ENCODE assay signal across 9 mouse cellular contexts in genomic region chr11:78495904-78496303, GRCm38 (mm10). TPM values are rescaled to one million over a fixed set of nuclear protein-coding genes. Genes with fewer than 3 reads are reported as not detected.
DNase-seq lines count a peak whose midpoint lies in the region; ATAC-seq and TF ChIP-seq lines count a peak whose summit lies in the region.
"Had no signal": no experiment of that assay in that cellular context is flagged by ENCODE, and none has a peak within 500 bp of the region (broad histone marks: within the 10 kb centered on the region; RNA-seq: fewer than 3 reads in every experiment).

No protein-coding gene starts in this region.

- no peak overlapping the region for H3K27ac ChIP-seq in MEL (ENCODE audit: control insufficient read depth, low read depth, low read length)
- no peak overlapping the region for H3K27ac ChIP-seq in forebrain, embryonic 11.5 days (ENCODE audit: low read depth, low read length)

- no peak for TF ChIP-seq POLR2A in MEL (IDR thresholded peaks at IDR 0.05; ENCODE audit: control insufficient read depth in 1 of 2, insufficient read depth in 1 of 2, low read depth in 1 of 2, low read length in 2 of 2, poor library complexity in 1 of 2)

- no peak for ATAC-seq in forebrain, embryonic 11.5 days (replicated peaks; ENCODE audit: low FRiP score)
- 0 out of 2 replicates have a peak, but pooled peaks have one; percentile 33 for ATAC-seq in megakaryocyte progenitor cell, adult 5-6 weeks (replicated peaks; ENCODE audit: poor library complexity)

- WGBS in forebrain, embryonic 11.5 days = 4% methylated on average over 6 of the region's 6 CpGs

- peak; percentile 75 for DNase-seq in heart, postnatal 4 days
- DNase-seq in heart, adult 11 months = no peak
- DNase-seq in MEL (ENCODE audit: low read depth, low spot score) (peak; percentile 86), MN1 (ENCODE audit: low spot score) (no peak)
- peak; percentile 69 for DNase-seq in forebrain, embryonic 11.5 days (ENCODE audit: low spot score)
- no peak for DNase-seq in right cerebral cortex, adult 18-20 months
- no peak for DNase-seq in urinary bladder, adult 2 months (ENCODE audit: low spot score)

- H3K4me2 ChIP-seq in forebrain, embryonic 11.5 days (ENCODE audit: low read depth, low read length, severe bottlenecking) = no peak overlapping the region; the same call in 1 of the 2 replicates

- peaks cover 0 to 4% of the 10 kb centered on the region in 2 experiments; a peak in 1 of 4 replicates for H3K36me3 ChIP-seq in MEL (ENCODE audit: control insufficient read depth in 1 of 2, insufficient read depth in 2 of 2, low read length in 2 of 2)
- H3K36me3 ChIP-seq in forebrain, embryonic 11.5 days (ENCODE audit: control insufficient read depth, insufficient read depth, low read length) = no peaks in the 10 kb centered on the region

- H3K4me1 ChIP-seq in MEL (ENCODE audit: control insufficient read depth in 1 of 2, insufficient read depth in 2 of 2, low read length in 2 of 2) = peaks cover 0 to 9% of the 10 kb centered on the region in 2 experiments; a peak in 2 of 4 replicates
- H3K4me1 ChIP-seq in forebrain, embryonic 11.5 days (replicated peaks; ENCODE audit: control insufficient read depth, insufficient read depth, low read length) = peaks cover 2% of the 10 kb centered on the region

- TF ChIP-seq RAD21 in MEL (IDR thresholded peaks at IDR 0.05; ENCODE audit: low read depth, low read length) = no peak

- peaks cover 0 to 1% of the 10 kb centered on the region in 2 experiments; a peak in 3 of 4 replicates for H3K27me3 ChIP-seq in MEL (ENCODE audit: control insufficient read depth in 1 of 2, insufficient read depth in 2 of 2, low read length in 2 of 2)
- peaks cover 12% of the 10 kb centered on the region for H3K27me3 ChIP-seq in forebrain, embryonic 11.5 days (ENCODE audit: control insufficient read depth, insufficient read depth, low read length)

- H3K79me2 ChIP-seq in MEL (ENCODE audit: control insufficient read depth, insufficient read depth, low read length, poor library complexity) = no peaks in the 10 kb centered on the region

- no peaks in the 10 kb centered on the region for H3K9me3 ChIP-seq in MEL (replicated peaks; ENCODE audit: insufficient read depth, low read length)
- H3K9me3 ChIP-seq in forebrain, embryonic 11.5 days (ENCODE audit: control insufficient read depth, low read length) = no peaks in the 10 kb centered on the region

- H3K4me3 ChIP-seq in MEL (ENCODE audit: control insufficient read depth in 1 of 2, insufficient read depth in 1 of 2, low read depth in 2 of 2, low read length in 2 of 2) = no peak overlapping the region
- H3K4me3 ChIP-seq in forebrain, embryonic 11.5 days (ENCODE audit: low read depth, low read length) = no peak overlapping the region

- H3K9ac ChIP-seq in MEL (ENCODE audit: control insufficient read depth, low read depth, low read length, poor library complexity, severe bottlenecking) = no peak overlapping the region
- no peak overlapping the region for H3K9ac ChIP-seq in forebrain, embryonic 11.5 days (ENCODE audit: low read length)

- no peak for TF ChIP-seq CTCF in MEL (IDR thresholded peaks at IDR 0.05 in 2 of 3, conservative IDR thresholded peaks at IDR 0.05 in 1 of 3; ENCODE audit: control insufficient read depth in 1 of 3, insufficient read depth in 1 of 3, low read depth in 2 of 3, low read length in 3 of 3, poor library complexity in 1 of 3, severe bottlenecking in 1 of 3)

- TF ChIP-seq EP300 in MEL (IDR thresholded peaks at IDR 0.05; ENCODE audit: low read depth in 1 of 2, low read length in 2 of 2) = no peak

TF ChIP-seq in MEL, 35 proteins besides CTCF, POLR2A, EP300 and RAD21:
- TF ChIP-seq SIN3A (IDR thresholded peaks at IDR 0.05; ENCODE audit: low read length) (peak; percentile 92), ELF1 (IDR thresholded peaks at IDR 0.05; ENCODE audit: low read depth, low read length) (no peak), MAX (IDR thresholded peaks at IDR 0.05; ENCODE audit: low read length) (0 out of 2 replicates have a peak, but pooled peaks have one; percentile 50), MYC (IDR thresholded peaks at IDR 0.05; ENCODE audit: low read depth, low read length) (peak; percentile 39; the same call in 1 of the 2 replicates), RCOR1 (IDR thresholded peaks at IDR 0.05; ENCODE audit: low read depth, low read length) (no peak), MXI1 (IDR thresholded peaks at IDR 0.05; ENCODE audit: low read depth, low read length) (peak; percentile 97)

RNA-seq across cellular contexts. Expression of gene Sarm1, which starts 1.6 kb away (rescaled TPM):
- under 1 TPM; 0.12 to 0.27 TPM for total RNA-seq in heart, postnatal 4 days (2021)
- total RNA-seq in MEL (2012; rRNA removed) = 0.73 and 1.1 TPM in 2 replicates
- 1 to 10 TPM in 1 of 2 experiments, not detected in 1; 4.3 TPM for polyA plus RNA-seq in MEL (2012; ENCODE audit: insufficient read depth in 1 of 2, insufficient read length in 2 of 2, low read depth in 1 of 2, low replicate concordance in 2 of 2, missing spikeins in 1 of 2)
- polyA plus RNA-seq in forebrain, embryonic 11.5 days (2014; fragmentation: Nextera tagmentation; extraction: Ambion mirVana) = 18.4 and 24.9 TPM in 2 replicates
- 0.17 and 0.24 TPM in 2 replicates for total RNA-seq in megakaryocyte progenitor cell, adult 5-6 weeks (2015)
- 0.08 TPM in 1 of 2 replicates, not detected in the other for total RNA-seq in megakaryocyte progenitor cell, adult 5-6 weeks (2017)
- 0.54 and 0.81 TPM in 2 replicates for polyA plus RNA-seq in urinary bladder, adult 2 months (2012; rRNA removed)

RNA-seq across cellular contexts. Expression of gene Vtn, which starts 3.0 kb away (rescaled TPM):
- 1 to 10 TPM; 4.8 to 8.6 TPM for total RNA-seq in heart, postnatal 4 days (2021)
- total RNA-seq in MEL (2012; rRNA removed) = not detected in 2 replicates
- polyA plus RNA-seq in MEL (2012; ENCODE audit: insufficient read depth in 1 of 2, insufficient read length in 2 of 2, low read depth in 1 of 2, low replicate concordance in 2 of 2, missing spikeins in 1 of 2) = under 1 TPM in 1 of 2 experiments, not detected in 1; 0.18 TPM
- 36.3 and 38.6 TPM in 2 replicates for polyA plus RNA-seq in forebrain, embryonic 11.5 days (2014; fragmentation: Nextera tagmentation; extraction: Ambion mirVana)
- total RNA-seq in megakaryocyte progenitor cell, adult 5-6 weeks (2015) = not detected in 2 replicates
- not detected in 2 replicates for total RNA-seq in megakaryocyte progenitor cell, adult 5-6 weeks (2017)
- polyA plus RNA-seq in urinary bladder, adult 2 months (2012; rRNA removed) = 3.6 and 4.4 TPM in 2 replicates

RNA-seq across cellular contexts. Expression of gene Sebox, which starts 7.3 kb away (rescaled TPM):
- total RNA-seq in heart, postnatal 4 days (2021) = not detected
- total RNA-seq in MEL (2012; rRNA removed) = 0.15 TPM in 1 of 2 replicates, not detected in the other
- under 1 TPM in 1 of 2 experiments, not detected in 1; 0.06 TPM for polyA plus RNA-seq in MEL (2012; ENCODE audit: insufficient read depth in 1 of 2, insufficient read length in 2 of 2, low read depth in 1 of 2, low replicate concordance in 2 of 2, missing spikeins in 1 of 2)
- not detected in 2 replicates for polyA plus RNA-seq in forebrain, embryonic 11.5 days (2014; fragmentation: Nextera tagmentation; extraction: Ambion mirVana)
- not detected in 2 replicates for total RNA-seq in megakaryocyte progenitor cell, adult 5-6 weeks (2015)
- total RNA-seq in megakaryocyte progenitor cell, adult 5-6 weeks (2017) = not detected in 2 replicates
- not detected in 2 replicates for polyA plus RNA-seq in urinary bladder, adult 2 months (2012; rRNA removed)
- polyA plus RNA-seq: spleen, adult 2 months had no signal

RNA-seq across cellular contexts. Expression of gene Tmem199, which starts 16.1 kb away (rescaled TPM):
- 10 to 100 TPM; 18.3 to 19.6 TPM for total RNA-seq in heart, postnatal 4 days (2021)
- total RNA-seq in MEL (2012; rRNA removed) = 51.9 and 57.1 TPM in 2 replicates
- polyA plus RNA-seq in MEL (2012; ENCODE audit: insufficient read depth in 1 of 2, insufficient read length in 2 of 2, low read depth in 1 of 2, low replicate concordance in 2 of 2, missing spikeins in 1 of 2) = 10 to 100 TPM in 1 of 2 experiments, not detected in 1; 36.5 TPM
- polyA plus RNA-seq in forebrain, embryonic 11.5 days (2014; fragmentation: Nextera tagmentation; extraction: Ambion mirVana) = 77.1 and 77.2 TPM in 2 replicates
- 20.9 and 26.7 TPM in 2 replicates for total RNA-seq in megakaryocyte progenitor cell, adult 5-6 weeks (2015)
- 27.5 and 34.4 TPM in 2 replicates for total RNA-seq in megakaryocyte progenitor cell, adult 5-6 weeks (2017)
- 28.8 and 41.2 TPM in 2 replicates for polyA plus RNA-seq in urinary bladder, adult 2 months (2012; rRNA removed)

RNA-seq across cellular contexts. Expression of gene Poldip2, which starts 16.1 kb away (rescaled TPM):
- total RNA-seq in heart, postnatal 4 days (2021) = 100 to 1,000 TPM; 148 to 152 TPM
- total RNA-seq in MEL (2012; rRNA removed) = 157 and 182 TPM in 2 replicates
- polyA plus RNA-seq in MEL (2012; ENCODE audit: insufficient read depth in 1 of 2, insufficient read length in 2 of 2, low read depth in 1 of 2, low replicate concordance in 2 of 2, missing spikeins in 1 of 2) = 100 to 1,000 TPM; 166 to 260 TPM
- 144 and 155 TPM in 2 replicates for polyA plus RNA-seq in forebrain, embryonic 11.5 days (2014; fragmentation: Nextera tagmentation; extraction: Ambion mirVana)
- total RNA-seq in megakaryocyte progenitor cell, adult 5-6 weeks (2015) = 57.5 and 59.2 TPM in 2 replicates
- 59.2 and 77.8 TPM in 2 replicates for total RNA-seq in megakaryocyte progenitor cell, adult 5-6 weeks (2017)
- polyA plus RNA-seq in urinary bladder, adult 2 months (2012; rRNA removed) = 52.5 and 54.7 TPM in 2 replicates

Comparison
In these comparisons a context has a peak if more than half of its experiments do, and no peak if none do; other contexts are left out.
1. DNase-seq: peak in heart, postnatal 4 days (single experiment), MEL (single experiment) and forebrain, embryonic 11.5 days (single experiment); none in heart, adult 11 months (single experiment), MN1 (single experiment), right cerebral cortex, adult 18-20 months (single experiment) and urinary bladder, adult 2 months (single experiment).